Mouse (Mus musculus): ENCODE results near the gene Aldh4a1. TPM values are rescaled to one million over a fixed set of nuclear protein-coding genes. Genes with fewer than 3 reads are reported as not detected.
A peak's percentile ranks its signal among the peaks of the same experiment; 100 is the strongest.

Gene Aldh4a1
- total and polyA plus RNA-seq, 2 experiments from 2014 or later = 25.2 to 30.0 TPM

DNA sequence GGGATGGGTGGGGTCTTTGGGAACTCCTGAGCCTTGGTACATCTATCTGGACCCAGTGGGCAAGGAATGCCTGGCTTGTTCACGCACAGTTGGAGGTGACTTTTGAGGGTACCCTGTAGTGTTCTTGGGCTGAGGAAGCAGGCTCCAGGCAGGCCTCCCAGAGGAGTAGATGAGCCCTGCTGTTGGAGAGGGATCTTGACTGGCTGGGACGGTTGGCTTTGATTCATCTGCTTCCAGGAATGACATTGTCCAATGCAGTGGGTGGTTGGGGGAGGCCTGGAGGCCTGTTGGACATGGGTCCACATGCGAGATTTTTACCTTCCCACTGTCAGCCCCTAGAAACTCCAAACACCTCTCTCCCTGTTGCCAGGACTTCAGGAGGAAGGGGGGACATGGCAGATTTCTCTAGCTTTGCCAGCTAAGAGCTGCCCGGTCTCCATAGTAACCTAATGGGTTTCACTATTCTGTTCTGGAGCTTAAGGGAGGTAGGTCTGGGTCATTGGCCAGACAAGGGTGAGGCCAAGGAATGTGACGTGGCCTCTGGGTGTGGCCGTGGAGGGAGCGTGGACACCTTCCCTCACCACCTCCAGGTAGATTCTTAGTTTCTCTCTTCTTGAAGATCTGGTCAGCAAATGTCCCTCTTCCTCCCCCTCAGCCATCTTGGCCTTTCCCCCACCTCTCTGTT, 9.0 kb downstream of the Aldh4a1 start:
- Histone ChIP-seq H3K27ac (ENCODE audit: low read depth, low read length) (no peak overlapping the region), H3K4me1 (ENCODE audit: insufficient read depth, low read length) (no peaks in the 10 kb centered on the region), H3K36me3 (ENCODE audit: insufficient read depth, low read length) (peaks cover 8% of the 10 kb centered on the region), H3K4me3 (ENCODE audit: low read depth, low read length) (no peak overlapping the region), H3K4me2 (ENCODE audit: low read depth, low read length, poor library complexity, severe bottlenecking) (no peak overlapping the region), H3K9me3 (ENCODE audit: low read length) (no peaks in the 10 kb centered on the region), H3K9ac (replicated peaks; ENCODE audit: low read length, poor library complexity, severe bottlenecking) (no peak overlapping the region), H3K27me3 (ENCODE audit: insufficient read depth, low read length) (no peaks in the 10 kb centered on the region)
- no peak for TF ChIP-seq CTCF (IDR thresholded peaks at IDR 0.05)
- no peak for ATAC-seq (ENCODE audit: low FRiP score)
- DNase-seq (ENCODE audit: low spot score) = no peak
- 84% methylated on average over 7 of the region's 7 CpGs for WGBS

- 86% methylated on average over 10 of the region's 10 CpGs for WGBS
- peaks cover 13% of the 10 kb centered on the region for H3K36me3 ChIP-seq (ENCODE audit: insufficient read depth, low read length)
Observed at GRCm38 (mm10) chr4:139632254-139632580, 9.6 kb downstream of the Aldh4a1 start.

GRCm38 (mm10) chr4:139636373-139636772, 13.7 kb downstream of the Aldh4a1 start:
- no peaks in the 10 kb centered on the region for H3K27me3 ChIP-seq (ENCODE audit: insufficient read depth, low read length)
- H3K4me2 ChIP-seq (ENCODE audit: low read depth, low read length, poor library complexity, severe bottlenecking) = no peak overlapping the region
- peaks cover 26% of the 10 kb centered on the region for H3K36me3 ChIP-seq (ENCODE audit: insufficient read depth, low read length)
- no peak overlapping the region for H3K27ac ChIP-seq (ENCODE audit: low read depth, low read length)
- TF ChIP-seq CTCF (IDR thresholded peaks at IDR 0.05) = peak; percentile 97
- no peaks in the 10 kb centered on the region for H3K9me3 ChIP-seq (ENCODE audit: low read length)
- H3K9ac ChIP-seq (replicated peaks; ENCODE audit: low read length, poor library complexity, severe bottlenecking) = no peak overlapping the region
- 0 out of 2 replicates have a peak, but pooled peaks cover 3% of the 10 kb centered on the region for H3K4me1 ChIP-seq (ENCODE audit: insufficient read depth, low read length)
- no peak overlapping the region for H3K4me3 ChIP-seq (ENCODE audit: low read depth, low read length)
- no peak for ATAC-seq (ENCODE audit: low FRiP score)
- DNase-seq (ENCODE audit: low spot score) = peak; percentile 69
- WGBS = 27% methylated on average over 7 of the region's 7 CpGs

More at GRCm38 (mm10) chr4:139632254-139632580, 9.6 kb downstream of the Aldh4a1 start:
- H3K9ac ChIP-seq (replicated peaks; ENCODE audit: low read length, poor library complexity, severe bottlenecking) = no peak overlapping the region
- H3K27ac ChIP-seq (ENCODE audit: low read depth, low read length) = no peak overlapping the region
- H3K4me1 ChIP-seq (ENCODE audit: insufficient read depth, low read length) = no peaks in the 10 kb centered on the region
- ATAC-seq (ENCODE audit: low FRiP score) = no peak
- no peak for TF ChIP-seq CTCF (IDR thresholded peaks at IDR 0.05)
- no peaks in the 10 kb centered on the region for H3K27me3 ChIP-seq (ENCODE audit: insufficient read depth, low read length)
- DNase-seq (ENCODE audit: low spot score) = no peak
- H3K4me3 ChIP-seq (ENCODE audit: low read depth, low read length) = no peak overlapping the region
- H3K9me3 ChIP-seq (ENCODE audit: low read length) = no peaks in the 10 kb centered on the region
- H3K4me2 ChIP-seq (ENCODE audit: low read depth, low read length, poor library complexity, severe bottlenecking) = no peak overlapping the region

- no peaks in the 10 kb centered on the region for H3K27me3 ChIP-seq (ENCODE audit: insufficient read depth, low read length)
- 87% methylated on average over 9 of the region's 9 CpGs for WGBS
Observed at GRCm38 (mm10) chr4:139637847-139638246, 15.2 kb downstream of the Aldh4a1 start.

GRCm38 (mm10) chr4:139638356-139638755, 15.7 kb downstream of the Aldh4a1 start:
- H3K4me2 ChIP-seq (ENCODE audit: low read depth, low read length, poor library complexity, severe bottlenecking) = no peak overlapping the region
- 94% methylated on average over 16 of the region's 16 CpGs for WGBS
- no peak for ATAC-seq (ENCODE audit: low FRiP score)
- no peak overlapping the region for H3K27ac ChIP-seq (ENCODE audit: low read depth, low read length)
- no peaks in the 10 kb centered on the region for H3K9me3 ChIP-seq (ENCODE audit: low read length)
- TF ChIP-seq CTCF (IDR thresholded peaks at IDR 0.05) = no peak
- H3K4me3 ChIP-seq (ENCODE audit: low read depth, low read length) = no peak overlapping the region
- H3K9ac ChIP-seq (replicated peaks; ENCODE audit: low read length, poor library complexity, severe bottlenecking) = no peak overlapping the region
- H3K36me3 ChIP-seq (ENCODE audit: insufficient read depth, low read length) = peaks cover 35% of the 10 kb centered on the region
- H3K27me3 ChIP-seq (ENCODE audit: insufficient read depth, low read length) = no peaks in the 10 kb centered on the region
- no peak for DNase-seq (ENCODE audit: low spot score)
- H3K4me1 ChIP-seq (ENCODE audit: insufficient read depth, low read length) = peaks cover 7% of the 10 kb centered on the region

More at GRCm38 (mm10) chr4:139637847-139638246, 15.2 kb downstream of the Aldh4a1 start:
- no peak overlapping the region for H3K4me2 ChIP-seq (ENCODE audit: low read depth, low read length, poor library complexity, severe bottlenecking)
- H3K9me3 ChIP-seq (ENCODE audit: low read length) = no peaks in the 10 kb centered on the region
- no peak for ATAC-seq (ENCODE audit: low FRiP score)
- no peak overlapping the region for H3K4me3 ChIP-seq (ENCODE audit: low read depth, low read length)
- no peak overlapping the region for H3K9ac ChIP-seq (replicated peaks; ENCODE audit: low read length, poor library complexity, severe bottlenecking)
- H3K27ac ChIP-seq (ENCODE audit: low read depth, low read length) = no peak overlapping the region
- H3K36me3 ChIP-seq (ENCODE audit: insufficient read depth, low read length) = peaks cover 31% of the 10 kb centered on the region
- TF ChIP-seq CTCF (IDR thresholded peaks at IDR 0.05) = no peak
- DNase-seq (ENCODE audit: low spot score) = no peak
- peaks cover 7% of the 10 kb centered on the region for H3K4me1 ChIP-seq (ENCODE audit: insufficient read depth, low read length)

GRCm38 (mm10) chr4:139639801-139640200, 17.1 kb downstream of the Aldh4a1 start:
- WGBS = 39% methylated on average over 12 of the region's 12 CpGs
- no peaks in the 10 kb centered on the region for H3K9me3 ChIP-seq (ENCODE audit: low read length)
- H3K36me3 ChIP-seq (ENCODE audit: insufficient read depth, low read length) = peaks cover 38% of the 10 kb centered on the region
- H3K27me3 ChIP-seq (ENCODE audit: insufficient read depth, low read length) = no peaks in the 10 kb centered on the region
- peaks cover 7% of the 10 kb centered on the region for H3K4me1 ChIP-seq (ENCODE audit: insufficient read depth, low read length)
- no peak for TF ChIP-seq CTCF (IDR thresholded peaks at IDR 0.05)
- no peak overlapping the region; the same call in 1 of the 2 replicates for H3K9ac ChIP-seq (replicated peaks; ENCODE audit: low read length, poor library complexity, severe bottlenecking)
- no peak overlapping the region for H3K4me3 ChIP-seq (ENCODE audit: low read depth, low read length)
- DNase-seq (ENCODE audit: low spot score) (no peak), ATAC-seq (ENCODE audit: low FRiP score) (no peak)
- no peak overlapping the region for H3K4me2 ChIP-seq (ENCODE audit: low read depth, low read length, poor library complexity, severe bottlenecking)
- H3K27ac ChIP-seq (ENCODE audit: low read depth, low read length) = no peak overlapping the region

Measured in midbrain, postnatal 0 days (tissue).